ENCODE assay signal across 11 mouse cellular contexts in the genomic region with DNA sequence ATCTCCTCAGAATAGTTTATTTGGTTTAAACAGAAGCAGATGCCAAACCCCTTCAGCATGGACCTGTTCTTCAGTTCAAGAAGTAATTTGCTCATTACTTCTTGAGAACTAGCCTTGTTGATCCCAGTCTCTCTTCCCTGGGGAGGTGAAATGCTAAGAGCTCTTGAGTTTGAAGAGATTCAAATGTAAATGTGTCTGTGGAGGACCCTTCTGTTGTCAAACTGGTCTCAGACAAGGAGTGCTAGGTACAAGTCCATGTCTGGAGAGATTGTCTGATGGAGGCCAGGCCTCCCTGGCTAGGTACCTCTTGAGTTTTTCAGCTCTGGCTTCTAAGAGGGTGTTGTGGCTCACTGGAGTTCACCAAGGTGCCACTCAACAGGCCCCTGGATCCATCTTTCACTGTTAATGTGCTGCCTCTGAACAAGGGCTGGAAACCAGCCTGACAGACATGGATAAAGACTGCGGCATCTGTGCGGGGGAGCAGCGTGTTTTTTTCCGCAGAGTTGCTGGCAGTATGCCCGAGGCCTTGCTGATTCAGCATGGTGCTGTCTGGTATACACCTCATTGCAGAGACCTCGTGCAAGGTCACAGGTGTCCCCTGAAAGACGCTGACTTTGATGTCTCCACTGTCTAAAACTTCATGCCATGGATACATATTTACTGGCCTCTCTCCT. TPM values are rescaled to one million over a fixed set of nuclear protein-coding genes. Genes with fewer than 3 reads are reported as not detected.
A peak's percentile ranks its signal among the peaks of the same experiment; 100 is the strongest.
DNase-seq lines count a peak whose midpoint lies in the region; ATAC-seq and TF ChIP-seq lines count a peak whose summit lies in the region.
"Had no signal": no experiment of that assay in that cellular context is flagged by ENCODE, and none has a peak within 500 bp of the region (broad histone marks: within the 10 kb centered on the region; RNA-seq: fewer than 3 reads in every experiment).

No protein-coding gene starts in this region.

- no peaks in the 10 kb centered on the region for H3K9me3 ChIP-seq in heart, embryonic 14.5 days (ENCODE audit: control insufficient read depth, low read length)
- H3K9me3 ChIP-seq: G1E; limb, embryonic 12.5 days had no signal

- DNase-seq in heart, adult 2 months = no peak
- DNase-seq in brain, adult 2 months (ENCODE audit: low read depth, low spot score) = peak; percentile 89
- DNase-seq in gastrocnemius, postnatal 25 days = peak; percentile 28
- DNase-seq in kidney, adult 8-10 months = no peak

- TF ChIP-seq EP300 in heart, adult 2 months (IDR thresholded peaks at IDR 0.05; ENCODE audit: insufficient read depth, low read depth, low read length) = no peak

- TF ChIP-seq POLR2A in heart, adult 2 months (IDR thresholded peaks at IDR 0.05; ENCODE audit: insufficient read depth, low read depth, low read length) = no peak
- no peak for TF ChIP-seq POLR2A in olfactory bulb, adult 2 months (IDR thresholded peaks at IDR 0.05; ENCODE audit: insufficient read depth, low read depth, low read length)

- H3K27me3 ChIP-seq in heart, embryonic 14.5 days (ENCODE audit: control insufficient read depth, insufficient read depth, low read length) = no peaks in the 10 kb centered on the region
- H3K27me3 ChIP-seq in heart, adult 2 months (ENCODE audit: control insufficient read depth, insufficient read depth, low read length) = no peaks in the 10 kb centered on the region
- H3K27me3 ChIP-seq: limb, embryonic 12.5 days had no signal

- no peak overlapping the region for H3K9ac ChIP-seq in heart, embryonic 14.5 days (ENCODE audit: low read length)
- no peak overlapping the region for H3K9ac ChIP-seq in heart, adult 2 months (ENCODE audit: low read depth, low read length)
- H3K9ac ChIP-seq: limb, embryonic 12.5 days had no signal

- H3K4me2 ChIP-seq in heart, embryonic 14.5 days (ENCODE audit: low read length) = no peak overlapping the region
- H3K4me2 ChIP-seq: limb, embryonic 12.5 days had no signal

- no peaks in the 10 kb centered on the region for H3K36me3 ChIP-seq in heart, embryonic 14.5 days (ENCODE audit: control insufficient read depth, insufficient read depth, low read length)
- H3K36me3 ChIP-seq in heart, adult 2 months (ENCODE audit: control insufficient read depth, insufficient read depth, low read length) = no peaks in the 10 kb centered on the region
- H3K36me3 ChIP-seq: G1E; limb, embryonic 12.5 days had no signal

- intact Hi-C loops in heart, adult 2 months (cut with DNase I) = no loop called here

- TF ChIP-seq CTCF in heart, adult 2 months (IDR thresholded peaks at IDR 0.05) = no peak
- TF ChIP-seq CTCF in olfactory bulb, adult 2 months (IDR thresholded peaks at IDR 0.05; ENCODE audit: insufficient read depth, low read depth, low read length) = no peak

- peak overlapping the region; percentile 31 to 53 for H3K27ac ChIP-seq in heart, embryonic 14.5 days (replicated peaks in 1 of 2; ENCODE audit: control insufficient read depth in 1 of 2, insufficient read depth in 1 of 2, low read depth in 2 of 2, low read length in 2 of 2)
- no peak overlapping the region for H3K27ac ChIP-seq in heart, adult 2 months
- H3K27ac ChIP-seq in olfactory bulb, adult 2 months (ENCODE audit: insufficient read depth, low read depth, low read length) = peak overlapping the region; percentile 32; the same call in 1 of the 2 replicates
- H3K27ac ChIP-seq: limb, embryonic 12.5 days had no signal

- no peaks in the 10 kb centered on the region for H3K79me2 ChIP-seq in heart, adult 2 months (replicated peaks; ENCODE audit: control insufficient read depth, insufficient read depth, low read length)

- 17% methylated on average over 7 of the region's 7 CpGs for WGBS in heart, embryonic 14.5 days
- WGBS in heart, adult 2 months = 23% methylated on average over 7 of the region's 7 CpGs
- 31% methylated on average over 7 of the region's 7 CpGs for WGBS in olfactory bulb, adult 2 months

- peaks cover 25 to 34% of the 10 kb centered on the region in 2 experiments for H3K4me1 ChIP-seq in heart, embryonic 14.5 days (ENCODE audit: control insufficient read depth in 2 of 2, insufficient read depth in 2 of 2, low read length in 2 of 2)
- H3K4me1 ChIP-seq in heart, adult 2 months (ENCODE audit: control insufficient read depth, insufficient read depth, low read length) = no peaks in the 10 kb centered on the region
- peaks cover 26% of the 10 kb centered on the region for H3K4me1 ChIP-seq in olfactory bulb, adult 2 months (ENCODE audit: control insufficient read depth, insufficient read depth, low read length)

- no peak overlapping the region for H3K4me3 ChIP-seq in heart, embryonic 14.5 days (ENCODE audit: control insufficient read depth in 1 of 2, insufficient read depth in 1 of 2, low read depth in 1 of 2, low read length in 2 of 2)
- H3K4me3 ChIP-seq in heart, adult 2 months = no peak overlapping the region
- H3K4me3 ChIP-seq in olfactory bulb, adult 2 months (ENCODE audit: insufficient read depth, low read depth, low read length) = no peak overlapping the region
- H3K4me3 ChIP-seq: limb, embryonic 12.5 days had no signal

- no peak for ATAC-seq in heart, embryonic 14.5 days (ENCODE audit: insufficient number of reproducible peaks, insufficient read depth, low FRiP score, low read depth)
- ATAC-seq in megakaryocyte-erythroid progenitor cell, adult 5-6 weeks (replicated peaks; ENCODE audit: low FRiP score, low TSS enrichment, poor library complexity, severe bottlenecking) = no peak
- no peak for ATAC-seq in inflammation-experienced regulatory T-cells, adult 6 months

RNA-seq across cellular contexts. Expression of gene Reep1, which starts 45.6 kb away (rescaled TPM):
- 19.0 and 23.6 TPM in 2 replicates for polyA plus RNA-seq in heart, embryonic 14.5 days (2014; fragmentation: Nextera tagmentation; extraction: Ambion mirVana)
- 10 to 100 TPM; 16.7 to 18.4 TPM for total RNA-seq in heart, adult 2 months (2021)
- polyA plus RNA-seq in heart, adult 2 months (2012; rRNA removed) = 12.1 and 25.0 TPM in 2 replicates
- total RNA-seq in gastrocnemius, postnatal 25 days (2021) = 10 to 100 TPM; 62.2 to 72.5 TPM
- polyA plus RNA-seq in olfactory bulb, adult 2 months (2012; ENCODE audit: insufficient read depth, insufficient read length, low replicate concordance, missing spikeins) = not detected in 2 replicates
- not detected in 2 replicates for total RNA-seq in megakaryocyte-erythroid progenitor cell, adult 5-6 weeks (2014; fragmentation: Nextera tagmentation)
- total RNA-seq in megakaryocyte-erythroid progenitor cell, adult 5-6 weeks (2017) = 0.34 TPM in 1 of 2 replicates, not detected in the other
- under 1 TPM in 2 of 3 experiments, not detected in 1; 0.55 to 0.59 TPM for polyA plus RNA-seq in inflammation-experienced regulatory T-cells, adult 6 months (2017; shearing (Covaris generic))
- total RNA-seq: neutrophil, adult 5-6 weeks had no signal
- polyA plus RNA-seq: G1E had no signal

Comparison
In these comparisons a context has a peak if more than half of its experiments do, and no peak if none do; other contexts are left out.
1. DNase-seq: peak in brain, adult 2 months (single experiment) and gastrocnemius, postnatal 25 days (single experiment); none in heart, adult 2 months (0 of 2) and kidney, adult 8-10 months (0 of 2).